Mouse (Mus musculus) WW6 (cell line): ENCODE data around the gene Tas2r102.

Source experiments
- DNase-seq: peaks from one replicate; pipeline ENCODE4 v3.0.0-alpha.2; 2013; ENCODE audit warnings: low read depth, low spot score

Gene Tas2r102

GRCm38 (mm10) chr6:132761831-132762230 is at the start of gene Tas2r102:
Gene Tas2r102 (plus strand): TSS chr6:132762131.
- DNase-seq = no peak

DNA sequence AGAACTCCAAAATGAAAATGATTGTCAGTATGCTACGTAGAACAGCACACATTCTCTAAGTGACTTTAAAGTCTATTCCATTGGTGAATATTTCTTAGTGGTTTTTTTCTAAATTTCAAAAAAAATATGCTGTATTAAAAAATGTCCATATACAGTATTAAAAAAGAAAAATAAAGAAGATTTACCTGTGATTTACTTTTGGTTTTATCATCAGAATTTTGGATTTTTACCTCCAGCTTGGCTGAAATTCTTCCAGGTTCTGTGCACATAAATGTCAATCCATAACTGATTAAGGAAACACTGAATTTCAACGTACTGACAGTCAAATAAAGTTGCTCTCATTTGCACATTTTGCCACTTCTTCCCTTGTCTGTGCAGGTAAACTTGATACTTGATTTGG is 24.0 kb upstream of the Tas2r102 start, which contains the start of gene Tas2r115:
TSS of gene Tas2r115 (minus strand) at position 101 of the 400 bp plus-strand sequence.
- no peak for DNase-seq

- no peak for DNase-seq
Measured at GRCm38 (mm10) chr6:132750206-132750605, 11.7 kb upstream of the Tas2r102 start.

- no peak for DNase-seq
Measured at GRCm38 (mm10) chr6:132754430-132754829, 7.5 kb upstream of the Tas2r102 start, which contains the start of gene Tas2r124. Gene Tas2r124 (plus strand): TSS chr6:132754730.

DNA sequence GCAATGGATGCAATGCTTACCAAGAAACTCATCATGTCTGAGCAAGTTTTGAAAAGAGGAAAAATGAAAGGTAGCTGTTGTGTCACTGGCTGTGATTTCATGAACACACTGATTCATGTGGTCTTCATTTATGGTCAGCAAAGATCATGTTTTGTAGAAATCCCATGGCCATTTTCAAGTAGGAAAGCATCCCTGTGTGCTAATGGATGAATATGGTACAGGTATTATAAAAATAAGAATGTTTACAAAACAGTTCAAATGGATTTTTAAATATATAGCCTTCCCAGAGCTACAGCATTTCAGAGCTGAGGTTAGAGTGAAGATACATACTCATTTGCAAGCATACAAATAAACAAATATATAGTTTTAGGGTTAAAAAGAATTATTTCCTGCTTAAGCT is 16.1 kb downstream of the Tas2r102 start, which contains the start of gene Tas2r136:
TSS of gene Tas2r136 (minus strand) at position 101 of the 400 bp plus-strand sequence.
- DNase-seq = no peak

- no peak for DNase-seq
Measured at GRCm38 (mm10) chr6:132795393-132795792, 33.5 kb downstream of the Tas2r102 start.

DNA sequence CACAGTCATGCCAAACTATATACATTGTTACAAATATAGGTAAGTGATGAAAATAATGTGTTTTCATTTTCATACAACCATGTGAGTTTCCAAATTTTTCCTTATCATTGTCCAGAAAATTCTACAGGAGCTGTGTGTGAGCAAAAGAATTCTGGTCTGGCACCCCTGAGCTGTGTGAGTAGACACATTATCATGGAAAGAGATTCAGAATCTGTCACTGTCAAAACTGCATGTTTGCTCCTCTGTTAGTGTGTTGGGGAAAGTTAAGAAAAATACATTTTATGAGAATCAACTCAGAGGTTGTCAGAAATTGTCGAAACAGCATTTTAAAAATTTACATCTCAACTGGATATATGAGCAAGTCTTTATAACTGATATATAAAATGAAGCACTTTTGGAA is 40.6 kb downstream of the Tas2r102 start, which contains the start of gene Tas2r117:
TSS of gene Tas2r117 (plus strand) at position 301 of the 400 bp plus-strand sequence.
- no peak for DNase-seq
